Mouse (Mus musculus) MEL (cell line): ENCODE data around the gene Cnot3. TPM values are rescaled to one million over a fixed set of nuclear protein-coding genes. Genes with fewer than 3 reads are reported as not detected.

Experiments used
- DNase-seq: peaks from one replicate; pipeline ENCODE4 v3.0.0; 2011; ENCODE audit warnings: low read depth, low spot score
- H3K27ac ChIP-seq: 2 replicates; pipeline ENCODE4 v1.5.1; 2012; ENCODE audit warnings: low read depth, mild to moderate bottlenecking, control low read depth, low read length, moderate library complexity; ENCODE audit not compliant: control insufficient read depth
- H3K27me3 ChIP-seq, 2 experiments: fragments of 150-350 bp in 1 of 2; sonication (generic) in 1 of 2; 2 replicates each; pipeline ENCODE4 v1.6.1; 2012; ENCODE audit warnings: low read length in 2 of 2, mild to moderate bottlenecking in 2 of 2, improper control_type of control experiment in 1 of 2, moderate library complexity in 1 of 2; ENCODE audit not compliant: insufficient read depth in 2 of 2, control insufficient read depth in 1 of 2
- H3K36me3 ChIP-seq, 2 experiments: 2 replicates each; pipeline ENCODE4 v1.6.1; 2012 to 2014; ENCODE audit warnings: low read length in 2 of 2, improper control_type of control experiment in 1 of 2, inconsistent platforms in 1 of 2, mild to moderate bottlenecking in 1 of 2; ENCODE audit not compliant: insufficient read depth in 2 of 2, control insufficient read depth in 1 of 2
- H3K4me1 ChIP-seq, 2 experiments: fragments of 150-350 bp in 1 of 2; sonication (generic) in 1 of 2; 2 replicates each; pipeline ENCODE4 v1.6.1; 2012; ENCODE audit warnings: low read length in 2 of 2, improper control_type of control experiment in 1 of 2, mild to moderate bottlenecking in 1 of 2; ENCODE audit not compliant: insufficient read depth in 2 of 2, control insufficient read depth in 1 of 2
- H3K4me3 ChIP-seq, 2 experiments: fragments of 150-350 bp in 1 of 2; sonication (generic) in 1 of 2; 2 replicates each; pipeline ENCODE4 v1.5.1; 2012; ENCODE audit warnings: low read depth in 2 of 2, low read length in 2 of 2, mild to moderate bottlenecking in 2 of 2, moderate library complexity in 2 of 2, control low read depth in 1 of 2, improper control_type of control experiment in 1 of 2; ENCODE audit not compliant: control insufficient read depth in 1 of 2, insufficient read depth in 1 of 2
- H3K79me2 ChIP-seq: 2 replicates; pipeline ENCODE4 v1.6.1; 2012; ENCODE audit warnings: mild to moderate bottlenecking, low read length, moderate library complexity; ENCODE audit not compliant: control insufficient read depth, poor library complexity, insufficient read depth
- H3K9ac ChIP-seq: 2 replicates; pipeline ENCODE4 v1.6.1; 2012; ENCODE audit warnings: low read depth, mild to moderate bottlenecking, control low read depth, low read length, moderate library complexity; ENCODE audit not compliant: control insufficient read depth, poor library complexity, severe bottlenecking
- H3K9me3 ChIP-seq: fragments of 150-350 bp; sonication (generic); replicated peaks from 2 replicates; pipeline ENCODE4 v1.6.1; 2012; ENCODE audit warnings: mild to moderate bottlenecking, low read length, improper control_type of control experiment, moderate library complexity; ENCODE audit not compliant: insufficient read depth
- BHLHE40 ChIP-seq: IDR thresholded peaks from 2 replicates; pipeline ENCODE4 v1.6.1; 2012; ENCODE audit warnings: low read depth, mild to moderate bottlenecking, inconsistent platforms, low read length, improper control_type of control experiment, borderline replicate concordance
- CHD1 ChIP-seq: IDR thresholded peaks from 2 replicates; pipeline ENCODE4 v1.6.1; 2012; ENCODE audit warnings: low read depth, mild to moderate bottlenecking, inconsistent platforms, low read length, improper control_type of control experiment
- CHD2 ChIP-seq: IDR thresholded peaks from 2 replicates; pipeline ENCODE4 v1.6.1; 2011; ENCODE audit warnings: low read length, improper control_type of control experiment
- CTCF ChIP-seq, 3 experiments: IDR thresholded peaks in 2 of 3; conservative IDR thresholded peaks in 1 of 3; 2 replicates each; pipeline ENCODE4 v1.5.1; 2011 to 2012; ENCODE audit warnings: low read length in 3 of 3, low read depth in 2 of 3, mild to moderate bottlenecking in 2 of 3, improper control_type of control experiment in 1 of 3, inconsistent platforms in 1 of 3, mixed read lengths in 1 of 3, moderate library complexity in 1 of 3; ENCODE audit not compliant: control insufficient read depth in 1 of 3, insufficient read depth in 1 of 3, poor library complexity in 1 of 3, severe bottlenecking in 1 of 3
- EP300 ChIP-seq, 2 experiments: IDR thresholded peaks; 2 replicates each; pipeline ENCODE4 v1.6.1; 2011; ENCODE audit warnings: improper control_type of control experiment in 2 of 2, low read length in 2 of 2, low read depth in 1 of 2, mild to moderate bottlenecking in 1 of 2
- ETS1 ChIP-seq: IDR thresholded peaks from 2 replicates; pipeline ENCODE4 v1.6.1; 2012; ENCODE audit warnings: low read depth, mild to moderate bottlenecking, inconsistent platforms, low read length, improper control_type of control experiment, moderate library complexity
- GABPA ChIP-seq: IDR thresholded peaks from 2 replicates; pipeline ENCODE4 v1.6.1; 2012; ENCODE audit warnings: low read depth, mild to moderate bottlenecking, inconsistent platforms, low read length, improper control_type of control experiment, moderate library complexity
- GATA1 ChIP-seq: IDR thresholded peaks from 2 replicates; pipeline ENCODE4 v1.6.1; 2011; ENCODE audit warnings: low read depth, low read length, improper control_type of control experiment
- HCFC1 ChIP-seq: IDR thresholded peaks from 2 replicates; pipeline ENCODE4 v1.6.1; 2012; ENCODE audit warnings: low read depth, mild to moderate bottlenecking, inconsistent platforms, low read length, improper control_type of control experiment, moderate library complexity
- JUND ChIP-seq: IDR thresholded peaks from 2 replicates; pipeline ENCODE4 v1.6.1; 2011; ENCODE audit warnings: low read depth, mild to moderate bottlenecking, improper control_type of control experiment, low read length
- KAT2A ChIP-seq: conservative IDR thresholded peaks from 2 replicates; pipeline ENCODE4 v1.6.1; 2012; ENCODE audit warnings: low read depth, low read length, improper control_type of control experiment, inconsistent platforms
- MAFK ChIP-seq: IDR thresholded peaks from 2 replicates; pipeline ENCODE4 v1.6.1; 2011; ENCODE audit warnings: low read depth, mild to moderate bottlenecking, low read length, improper control_type of control experiment, borderline replicate concordance
- MAZ ChIP-seq: IDR thresholded peaks from 2 replicates; pipeline ENCODE4 v1.6.1; 2012; ENCODE audit warnings: low read depth, mild to moderate bottlenecking, inconsistent platforms, low read length, improper control_type of control experiment
- MEF2A ChIP-seq: IDR thresholded peaks from 2 replicates; pipeline ENCODE4 v1.6.1; 2014; ENCODE audit warnings: low read depth, mild to moderate bottlenecking, inconsistent platforms, low read length, improper control_type of control experiment; ENCODE audit not compliant: poor library complexity, insufficient replicate concordance, severe bottlenecking; ENCODE audit errors: extremely low read depth
- MXI1 ChIP-seq: IDR thresholded peaks from 2 replicates; pipeline ENCODE4 v1.6.1; 2011; ENCODE audit warnings: mild to moderate bottlenecking, low read depth, low read length, improper control_type of control experiment
- MYB ChIP-seq: IDR thresholded peaks from 2 replicates; pipeline ENCODE4 v1.6.1; 2011; ENCODE audit warnings: mild to moderate bottlenecking, low read depth, low read length, improper control_type of control experiment
- MYC ChIP-seq: IDR thresholded peaks from 2 replicates; pipeline ENCODE4 v1.6.1; 2011; ENCODE audit warnings: low read depth, mild to moderate bottlenecking, low read length, improper control_type of control experiment, moderate library complexity
- NELFE ChIP-seq: IDR thresholded peaks from 2 replicates; pipeline ENCODE4 v1.6.1; 2011; ENCODE audit warnings: low read depth, low read length, improper control_type of control experiment
- NRF1 ChIP-seq: IDR thresholded peaks from 2 replicates; pipeline ENCODE4 v1.6.1; 2014; ENCODE audit warnings: low read depth, mild to moderate bottlenecking, inconsistent platforms, low read length, improper control_type of control experiment, moderate library complexity; ENCODE audit not compliant: poor library complexity, insufficient read depth, severe bottlenecking
- POLR2A ChIP-seq, 2 experiments: IDR thresholded peaks; 2 replicates each; pipeline ENCODE4 v1.6.1; 2011 to 2012; ENCODE audit warnings: low read length in 2 of 2, mild to moderate bottlenecking in 2 of 2, control low read depth in 1 of 2, improper control_type of control experiment in 1 of 2, low read depth in 1 of 2, moderate library complexity in 1 of 2; ENCODE audit not compliant: control insufficient read depth in 1 of 2, insufficient read depth in 1 of 2, poor library complexity in 1 of 2
- POLR2AphosphoS2 ChIP-seq: IDR thresholded peaks from 2 replicates; pipeline ENCODE4 v1.6.1; 2011; ENCODE audit warnings: low read length, improper control_type of control experiment
- RAD21 ChIP-seq: IDR thresholded peaks from 2 replicates; pipeline ENCODE4 v1.6.1; 2011; ENCODE audit warnings: mild to moderate bottlenecking, low read depth, low read length, improper control_type of control experiment
- RCOR1 ChIP-seq: IDR thresholded peaks from 2 replicates; pipeline ENCODE4 v1.6.1; 2012; ENCODE audit warnings: low read depth, mild to moderate bottlenecking, inconsistent platforms, low read length, improper control_type of control experiment
- SIN3A ChIP-seq: IDR thresholded peaks from 2 replicates; pipeline ENCODE4 v1.6.1; 2012; ENCODE audit warnings: low read length, improper control_type of control experiment, inconsistent platforms
- TAL1 ChIP-seq: IDR thresholded peaks from 2 replicates; pipeline ENCODE4 v1.6.1; 2012; ENCODE audit warnings: mild to moderate bottlenecking, inconsistent platforms, low read length, moderate library complexity, mixed read lengths
- TBP ChIP-seq: IDR thresholded peaks from 2 replicates; pipeline ENCODE4 v1.8.0; 2011; ENCODE audit warnings: low read depth, low read length, improper control_type of control experiment
- UBTF ChIP-seq: IDR thresholded peaks from 2 replicates; pipeline ENCODE4 v1.6.1; 2012; ENCODE audit warnings: low read depth, mild to moderate bottlenecking, inconsistent platforms, low read length, improper control_type of control experiment, moderate library complexity, borderline replicate concordance; ENCODE audit not compliant: insufficient read depth
- USF1 ChIP-seq: IDR thresholded peaks from 2 replicates; pipeline ENCODE4 v1.6.1; 2014; ENCODE audit warnings: low read depth, mild to moderate bottlenecking, inconsistent platforms, low read length, improper control_type of control experiment, moderate library complexity
- ZC3H11A ChIP-seq: IDR thresholded peaks from 2 replicates; pipeline ENCODE4 v1.6.1; 2012; ENCODE audit warnings: low read depth, mild to moderate bottlenecking, inconsistent platforms, low read length, improper control_type of control experiment
- ZKSCAN1 ChIP-seq: IDR thresholded peaks from 2 replicates; pipeline ENCODE4 v1.6.1; 2012; ENCODE audit warnings: low read depth, mild to moderate bottlenecking, inconsistent platforms, low read length, improper control_type of control experiment, moderate library complexity
- ZMIZ1 ChIP-seq: IDR thresholded peaks from 2 replicates; pipeline ENCODE4 v1.6.1; 2012; ENCODE audit warnings: low read depth, mild to moderate bottlenecking, inconsistent platforms, low read length, improper control_type of control experiment, moderate library complexity
- ZNF384 ChIP-seq: IDR thresholded peaks from 2 replicates; pipeline ENCODE4 v1.6.1; 2012; ENCODE audit warnings: low read depth, mild to moderate bottlenecking, inconsistent platforms, low read length, improper control_type of control experiment
- polyA plus RNA-seq, 2 experiments: library from polyadenylated mRNA; stranded (reverse) in 1 of 2; unstranded in 1 of 2; fragments of >175 nt in 1 of 2; fragments of >200 nt in 1 of 2; gene quantifications; 2 replicates each; pipeline versions ENCODE4 v1.2.1 to v1.2.4; 2012; ENCODE audit warnings: low replicate concordance in 2 of 2, low read depth in 1 of 2; ENCODE audit not compliant: insufficient read length in 2 of 2, insufficient read depth in 1 of 2, missing spikeins in 1 of 2
- total RNA-seq: library from RNA; depleted of rRNA; stranded (reverse); fragments of 300-350 nt; gene quantifications from 2 replicates; pipeline ENCODE4 v1.2.3, GENCODE M21; 2012

Cnot3 gene
- total and polyA plus RNA-seq, 3 experiments: 17.4 to 118 (median 86.6) TPM

- TF ChIP-seq JUND (no peak), UBTF (no peak), ZNF384 (no peak), HCFC1 (peak; percentile 78), USF1 (no peak), CHD1 (no peak), SIN3A (peak; percentile 66), MYB (no peak), BHLHE40 (no peak), EP300 (IDR thresholded peaks at IDR 0.05; ENCODE audit: low read depth in 1 of 2, low read length in 2 of 2) (no peak), GATA1 (0 out of 2 replicates have a peak, but pooled peaks have one; percentile 1), RAD21 (no peak), TAL1 (peak; percentile 20; the same call in 1 of the 2 replicates)
Observed at GRCm38 (mm10) chr7:3665215-3666114, 20.4 kb downstream of the Cnot3 start, which contains the start of gene Leng1 (continued).

- DNase-seq: peak; percentile 86
- Histone ChIP-seq H3K4me1 (peaks cover 0 to 8% of the 10 kb centered on the region in 2 experiments; a peak in 2 of 4 replicates), H3K79me2 (peaks cover 14% of the 10 kb centered on the region), H3K27ac (peak overlapping the region; percentile 86), H3K4me3 (peak overlapping the region; percentile 62 to 69), H3K36me3 (peaks cover 1 to 6% of the 10 kb centered on the region in 2 experiments; a peak in 3 of 4 replicates), H3K27me3 (no peaks in the 10 kb centered on the region), H3K9ac (peak overlapping the region; percentile 66), H3K9me3 (no peaks in the 10 kb centered on the region)
- TF ChIP-seq CTCF (IDR thresholded peaks at IDR 0.05 in 2 of 3, conservative IDR thresholded peaks at IDR 0.05 in 1 of 3; ENCODE audit: control insufficient read depth in 1 of 3, insufficient read depth in 1 of 3, low read depth in 2 of 3, low read length in 3 of 3, poor library complexity in 1 of 3, severe bottlenecking in 1 of 3) (peak; percentile 25 to 46 (median 40); a peak in 5 of 6 replicates), MXI1 (peak; percentile 17), BHLHE40 (no peak), TBP (peak; percentile 72; the same call in 1 of the 2 replicates), MYB (no peak), ZKSCAN1 (no peak), KAT2A (no peak), RCOR1 (no peak), HCFC1 (peak; percentile 42; the same call in 1 of the 2 replicates), NELFE (peak; percentile 63), POLR2A (IDR thresholded peaks at IDR 0.05; ENCODE audit: control insufficient read depth in 1 of 2, insufficient read depth in 1 of 2, low read depth in 1 of 2, low read length in 2 of 2, poor library complexity in 1 of 2) (peak; percentile 40 to 64; a peak in 3 of 4 replicates), CHD2 (no peak), MAZ (no peak; the same call in 1 of the 2 replicates), UBTF (no peak), MEF2A (no peak), ZC3H11A (no peak), POLR2AphosphoS2 (peak; percentile 58; the same call in 1 of the 2 replicates), GABPA (no peak), ETS1 (0 out of 2 replicates have a peak, but pooled peaks have one; percentile 8), MYC (0 out of 2 replicates have a peak, but pooled peaks have one; percentile 42), ZMIZ1 (0 out of 2 replicates have a peak, but pooled peaks have one; percentile 39), MAFK (no peak), GATA1 (peak; percentile 76), NRF1 (no peak), SIN3A (peak; percentile 45)
Observed at GRCm38 (mm10) chr7:3666921-3667391, 21.9 kb downstream of the Cnot3 start.
